In genomic region chr6:48595278-48595677, GRCm38 (mm10) we compare ENCODE assay signal across 7 mouse cellular contexts. TPM values are rescaled to one million over a fixed set of nuclear protein-coding genes. Genes with fewer than 3 reads are reported as not detected.
DNase-seq lines count a peak whose midpoint lies in the region; ATAC-seq and TF ChIP-seq lines count a peak whose summit lies in the region.

No protein-coding gene starts in this region.

- H3K4me1 ChIP-seq in lung, embryonic 16.5 days (replicated peaks; ENCODE audit: control insufficient read depth, insufficient read depth, low read length) = peaks cover 15% of the 10 kb centered on the region
- peaks cover 22% of the 10 kb centered on the region for H3K4me1 ChIP-seq in embryonic facial prominence, embryonic 15.5 days
- peaks cover 27% of the 10 kb centered on the region for H3K4me1 ChIP-seq in kidney, embryonic 15.5 days
- peaks cover 13% of the 10 kb centered on the region for H3K4me1 ChIP-seq in midbrain, postnatal 0 days (ENCODE audit: insufficient read depth, low read length)

- no peak overlapping the region for H3K27ac ChIP-seq in lung, embryonic 16.5 days (ENCODE audit: low read length)
- H3K27ac ChIP-seq in embryonic facial prominence, embryonic 15.5 days (replicated peaks) = no peak overlapping the region
- no peak overlapping the region for H3K27ac ChIP-seq in kidney, embryonic 15.5 days
- H3K27ac ChIP-seq in midbrain, postnatal 0 days (ENCODE audit: low read depth, low read length) = peak overlapping the region; percentile 96

- H3K9ac ChIP-seq in lung, embryonic 16.5 days (ENCODE audit: low read length) = peak overlapping the region; percentile 95
- H3K9ac ChIP-seq in embryonic facial prominence, embryonic 15.5 days = no peak overlapping the region
- H3K9ac ChIP-seq in kidney, embryonic 15.5 days = peak overlapping the region; percentile 82
- 0 out of 2 replicates have a peak overlapping the region, but pooled peaks have one; percentile 67 for H3K9ac ChIP-seq in midbrain, postnatal 0 days (replicated peaks; ENCODE audit: low read length, poor library complexity, severe bottlenecking)

- DNase-seq in lung, postnatal 4 days = no peak
- DNase-seq in midbrain, postnatal 0 days (ENCODE audit: low spot score) = no peak
- no peak for DNase-seq in ovary, adult 18-20 months (ENCODE audit: low spot score)
- DNase-seq in gastrocnemius, postnatal 10 days = no peak

- peak overlapping the region; percentile 87 for H3K4me3 ChIP-seq in lung, embryonic 16.5 days (ENCODE audit: low read length)
- H3K4me3 ChIP-seq in embryonic facial prominence, embryonic 15.5 days (replicated peaks) = peak overlapping the region; percentile 83
- H3K4me3 ChIP-seq in kidney, embryonic 15.5 days (replicated peaks) = peak overlapping the region; percentile 81
- H3K4me3 ChIP-seq in midbrain, postnatal 0 days (ENCODE audit: low read depth, low read length) = peak overlapping the region; percentile 62; the same call in 1 of the 2 replicates

- ATAC-seq in lung, embryonic 16.5 days (ENCODE audit: low read depth) = no peak
- ATAC-seq in embryonic facial prominence, embryonic 15.5 days (ENCODE audit: insufficient number of reproducible peaks, low FRiP score, low TSS enrichment, low read depth) = no peak
- ATAC-seq in kidney, embryonic 15.5 days (replicated peaks; ENCODE audit: low FRiP score) = no peak
- no peak for ATAC-seq in midbrain, postnatal 0 days (ENCODE audit: low FRiP score)

- H3K36me3 ChIP-seq in lung, embryonic 16.5 days (ENCODE audit: control insufficient read depth, insufficient read depth, low read length) = peaks cover 42% of the 10 kb centered on the region
- H3K36me3 ChIP-seq in embryonic facial prominence, embryonic 15.5 days = peaks cover 40% of the 10 kb centered on the region
- peaks cover 53% of the 10 kb centered on the region for H3K36me3 ChIP-seq in kidney, embryonic 15.5 days
- peaks cover 41% of the 10 kb centered on the region for H3K36me3 ChIP-seq in midbrain, postnatal 0 days (ENCODE audit: insufficient read depth, low read length)

- H3K27me3 ChIP-seq in lung, embryonic 16.5 days (ENCODE audit: control insufficient read depth, insufficient read depth, low read depth, low read length) = no peaks in the 10 kb centered on the region
- no peaks in the 10 kb centered on the region for H3K27me3 ChIP-seq in embryonic facial prominence, embryonic 15.5 days
- no peaks in the 10 kb centered on the region for H3K27me3 ChIP-seq in kidney, embryonic 15.5 days
- H3K27me3 ChIP-seq in midbrain, postnatal 0 days (ENCODE audit: insufficient read depth, low read length) = no peaks in the 10 kb centered on the region

- H3K9me3 ChIP-seq in lung, embryonic 16.5 days (ENCODE audit: control insufficient read depth, low read length) = peaks cover 25% of the 10 kb centered on the region
- H3K9me3 ChIP-seq in embryonic facial prominence, embryonic 15.5 days (replicated peaks) = peaks cover 19% of the 10 kb centered on the region
- peaks cover 29% of the 10 kb centered on the region for H3K9me3 ChIP-seq in kidney, embryonic 15.5 days (replicated peaks)
- peaks cover 13% of the 10 kb centered on the region; the same call in 1 of the 2 replicates for H3K9me3 ChIP-seq in midbrain, postnatal 0 days (ENCODE audit: low read length)

- H3K4me2 ChIP-seq in lung, embryonic 16.5 days (ENCODE audit: low read depth, low read length) = peak overlapping the region; percentile 81
- H3K4me2 ChIP-seq in embryonic facial prominence, embryonic 15.5 days (replicated peaks) = peak overlapping the region; percentile 82
- H3K4me2 ChIP-seq in kidney, embryonic 15.5 days = peak overlapping the region; percentile 81
- H3K4me2 ChIP-seq in midbrain, postnatal 0 days (ENCODE audit: low read depth, low read length, poor library complexity, severe bottlenecking) = peak overlapping the region; percentile 69

- TF ChIP-seq CTCF in midbrain, postnatal 0 days (IDR thresholded peaks at IDR 0.05) = no peak

- 50% methylated on average over 1 of the region's 1 CpGs for WGBS in lung, embryonic 16.5 days
- WGBS in embryonic facial prominence, embryonic 15.5 days = 62% methylated on average over 1 of the region's 1 CpGs
- 60% methylated on average over 1 of the region's 1 CpGs for WGBS in kidney, embryonic 15.5 days
- 50% methylated on average over 1 of the region's 1 CpGs for WGBS in midbrain, postnatal 0 days

RNA-seq across cellular contexts. Expression of gene Gm44965, which starts 1.5 kb away (rescaled TPM):
- polyA plus RNA-seq in lung, embryonic 16.5 days (2015; fragmentation: Nextera tagmentation; extraction: Ambion mirVana) = not detected in 2 replicates
- polyA plus RNA-seq in embryonic facial prominence, embryonic 15.5 days (2015; fragmentation: Nextera tagmentation; extraction: Ambion mirVana) = not detected in 2 replicates
- polyA plus RNA-seq in kidney, embryonic 15.5 days (2015; fragmentation: Nextera tagmentation; extraction: Ambion mirVana) = not detected in 2 replicates
- total RNA-seq in midbrain, postnatal 0 days (2014; rRNA removed) = not detected in 2 replicates
- polyA plus RNA-seq in midbrain, postnatal 0 days (2015; fragmentation: Nextera tagmentation; extraction: Ambion mirVana) = 0.75 and 1.7 TPM in 2 replicates
- 1 to 10 TPM in 1 of 2 experiments, not detected in 1; 5.4 TPM for total RNA-seq in gastrocnemius, postnatal 10 days (2021)

RNA-seq across cellular contexts. Expression of gene Repin1, which starts 1.6 kb away (rescaled TPM):
- 30.5 and 32.3 TPM in 2 replicates for polyA plus RNA-seq in lung, embryonic 16.5 days (2015; fragmentation: Nextera tagmentation; extraction: Ambion mirVana)
- 26.6 and 28.6 TPM in 2 replicates for polyA plus RNA-seq in embryonic facial prominence, embryonic 15.5 days (2015; fragmentation: Nextera tagmentation; extraction: Ambion mirVana)
- 43.8 and 47.3 TPM in 2 replicates for polyA plus RNA-seq in kidney, embryonic 15.5 days (2015; fragmentation: Nextera tagmentation; extraction: Ambion mirVana)
- 76.5 and 91.5 TPM in 2 replicates for total RNA-seq in midbrain, postnatal 0 days (2014; rRNA removed)
- polyA plus RNA-seq in midbrain, postnatal 0 days (2015; fragmentation: Nextera tagmentation; extraction: Ambion mirVana) = 41.2 and 42.8 TPM in 2 replicates
- total RNA-seq in gastrocnemius, postnatal 10 days (2021) = 10 to 100 TPM; 18.5 to 25.2 TPM

RNA-seq across cellular contexts. Expression of gene Gm45021, which starts 5.9 kb away (rescaled TPM):
- polyA plus RNA-seq in lung, embryonic 16.5 days (2015; fragmentation: Nextera tagmentation; extraction: Ambion mirVana) = not detected in 2 replicates
- polyA plus RNA-seq in embryonic facial prominence, embryonic 15.5 days (2015; fragmentation: Nextera tagmentation; extraction: Ambion mirVana) = not detected in 2 replicates
- polyA plus RNA-seq in kidney, embryonic 15.5 days (2015; fragmentation: Nextera tagmentation; extraction: Ambion mirVana) = not detected in 2 replicates
- not detected in 2 replicates for total RNA-seq in midbrain, postnatal 0 days (2014; rRNA removed)
- not detected in 2 replicates for polyA plus RNA-seq in midbrain, postnatal 0 days (2015; fragmentation: Nextera tagmentation; extraction: Ambion mirVana)
- not detected for total RNA-seq in gastrocnemius, postnatal 10 days (2021)

RNA-seq across cellular contexts. Expression of gene Zfp775, which starts 6.6 kb away (rescaled TPM):
- polyA plus RNA-seq in lung, embryonic 16.5 days (2015; fragmentation: Nextera tagmentation; extraction: Ambion mirVana) = 6.2 and 7.4 TPM in 2 replicates
- 5.9 TPM in 2 replicates for polyA plus RNA-seq in embryonic facial prominence, embryonic 15.5 days (2015; fragmentation: Nextera tagmentation; extraction: Ambion mirVana)
- polyA plus RNA-seq in kidney, embryonic 15.5 days (2015; fragmentation: Nextera tagmentation; extraction: Ambion mirVana) = 7.0 and 7.9 TPM in 2 replicates
- 8.6 and 9.5 TPM in 2 replicates for total RNA-seq in midbrain, postnatal 0 days (2014; rRNA removed)
- polyA plus RNA-seq in midbrain, postnatal 0 days (2015; fragmentation: Nextera tagmentation; extraction: Ambion mirVana) = 8.6 and 9.5 TPM in 2 replicates
- total RNA-seq in gastrocnemius, postnatal 10 days (2021) = 1 to 10 TPM; 5.1 TPM

RNA-seq across cellular contexts. Expression of gene Rarres2, which starts 22.7 kb away (rescaled TPM):
- 101 and 114 TPM in 2 replicates for polyA plus RNA-seq in lung, embryonic 16.5 days (2015; fragmentation: Nextera tagmentation; extraction: Ambion mirVana)
- polyA plus RNA-seq in embryonic facial prominence, embryonic 15.5 days (2015; fragmentation: Nextera tagmentation; extraction: Ambion mirVana) = 13.5 and 17.7 TPM in 2 replicates
- 55.4 and 68.7 TPM in 2 replicates for polyA plus RNA-seq in kidney, embryonic 15.5 days (2015; fragmentation: Nextera tagmentation; extraction: Ambion mirVana)
- total RNA-seq in midbrain, postnatal 0 days (2014; rRNA removed) = 4.6 and 6.6 TPM in 2 replicates
- polyA plus RNA-seq in midbrain, postnatal 0 days (2015; fragmentation: Nextera tagmentation; extraction: Ambion mirVana) = 7.4 and 10.6 TPM in 2 replicates
- total RNA-seq in gastrocnemius, postnatal 10 days (2021) = 10 to 100 TPM; 40.1 to 47.0 TPM
